9 mouse cellular contexts compared by ENCODE assay signal in genomic region chr1:35935099-35935651, GRCm38 (mm10).
A peak's percentile ranks its signal among the peaks of the same experiment; 100 is the strongest.
DNase-seq lines count a peak whose midpoint lies in the region; ATAC-seq and TF ChIP-seq lines count a peak whose summit lies in the region.
"Had no signal": no experiment of that assay in that cellular context is flagged by ENCODE, and none has a peak within 500 bp of the region (broad histone marks: within the 10 kb centered on the region; RNA-seq: fewer than 3 reads in every experiment).

No protein-coding gene starts in this region.

- TF ChIP-seq POLR2A in CH12.LX (IDR thresholded peaks at IDR 0.05; ENCODE audit: low read depth, low read length), result no peak
- TF ChIP-seq POLR2A in heart, adult 2 months (IDR thresholded peaks at IDR 0.05; ENCODE audit: insufficient read depth, low read depth, low read length), result no peak

- H3K27ac ChIP-seq in CH12.LX (ENCODE audit: insufficient read depth, low read depth), result no peak overlapping the region
- no peak overlapping the region for H3K27ac ChIP-seq in heart, adult 2 months
- no peak overlapping the region for H3K27ac ChIP-seq in hindbrain, embryonic 11.5 days (ENCODE audit: low read depth, low read length)
- no peak overlapping the region for H3K27ac ChIP-seq in intestine, postnatal 0 days (ENCODE audit: low read depth, low read length)
- no peak overlapping the region for H3K27ac ChIP-seq in midbrain, embryonic 13.5 days
- no peak overlapping the region for H3K27ac ChIP-seq in hindbrain, postnatal 0 days
- H3K27ac ChIP-seq: limb, embryonic 13.5 days had no signal

- H3K9me3 ChIP-seq in CH12.LX (replicated peaks; ENCODE audit: low read length), result no peaks in the 10 kb centered on the region
- no peaks in the 10 kb centered on the region for H3K9me3 ChIP-seq in hindbrain, embryonic 11.5 days (ENCODE audit: control insufficient read depth, low read length)
- H3K9me3 ChIP-seq in intestine, postnatal 0 days (ENCODE audit: control insufficient read depth), result no peaks in the 10 kb centered on the region
- no peaks in the 10 kb centered on the region for H3K9me3 ChIP-seq in midbrain, embryonic 13.5 days
- no peaks in the 10 kb centered on the region for H3K9me3 ChIP-seq in hindbrain, postnatal 0 days (ENCODE audit: low read length)
- H3K9me3 ChIP-seq: limb, embryonic 13.5 days had no signal

- H3K4me2 ChIP-seq in CH12.LX (ENCODE audit: insufficient read depth, low read depth, poor library complexity, severe bottlenecking), result no peak overlapping the region
- H3K4me2 ChIP-seq in hindbrain, embryonic 11.5 days (replicated peaks; ENCODE audit: low read depth, low read length), result no peak overlapping the region
- no peak overlapping the region for H3K4me2 ChIP-seq in intestine, postnatal 0 days (replicated peaks; ENCODE audit: low read depth)
- H3K4me2 ChIP-seq in midbrain, embryonic 13.5 days (replicated peaks), result no peak overlapping the region
- no peak overlapping the region for H3K4me2 ChIP-seq in hindbrain, postnatal 0 days (ENCODE audit: low read depth, low read length)
- H3K4me2 ChIP-seq: limb, embryonic 13.5 days had no signal

- no peaks in the 10 kb centered on the region for H3K79me2 ChIP-seq in CH12.LX (replicated peaks; ENCODE audit: control insufficient read depth, extremely low read depth, insufficient read depth, poor library complexity, severe bottlenecking)
- no peaks in the 10 kb centered on the region for H3K79me2 ChIP-seq in heart, adult 2 months (replicated peaks; ENCODE audit: control insufficient read depth, insufficient read depth, low read length)

- TF ChIP-seq CTCF in CH12.LX (conservative IDR thresholded peaks at IDR 0.05 in 1 of 2, IDR thresholded peaks at IDR 0.05 in 1 of 2; ENCODE audit: low read depth in 2 of 2, low read length in 2 of 2), result no peak
- TF ChIP-seq CTCF in heart, adult 2 months (IDR thresholded peaks at IDR 0.05), result no peak
- no peak for TF ChIP-seq CTCF in intestine, postnatal 0 days (IDR thresholded peaks at IDR 0.05; ENCODE audit: low read depth)
- no peak for TF ChIP-seq CTCF in hindbrain, postnatal 0 days (IDR thresholded peaks at IDR 0.05; ENCODE audit: low read depth)

- WGBS in heart, adult 2 months, result 21% methylated on average over 7 of the region's 7 CpGs
- 75% methylated on average over 7 of the region's 7 CpGs for WGBS in hindbrain, embryonic 11.5 days
- 68% methylated on average over 7 of the region's 7 CpGs for WGBS in intestine, postnatal 0 days
- WGBS in midbrain, embryonic 13.5 days, result 68% methylated on average over 7 of the region's 7 CpGs
- 49% methylated on average over 7 of the region's 7 CpGs for WGBS in hindbrain, postnatal 0 days

- H3K4me1 ChIP-seq in CH12.LX (ENCODE audit: control insufficient read depth in 1 of 2, insufficient read depth in 2 of 2), result no peaks in the 10 kb centered on the region
- peaks cover 6% of the 10 kb centered on the region; the same call in 1 of the 2 replicates for H3K4me1 ChIP-seq in heart, adult 2 months (ENCODE audit: control insufficient read depth, insufficient read depth, low read length)
- no peaks in the 10 kb centered on the region for H3K4me1 ChIP-seq in hindbrain, embryonic 11.5 days (replicated peaks; ENCODE audit: control insufficient read depth, insufficient read depth, low read length)
- H3K4me1 ChIP-seq in intestine, postnatal 0 days (replicated peaks; ENCODE audit: control insufficient read depth, insufficient read depth, low read length), result 0 out of 2 replicates have a peak, but pooled peaks cover 7% of the 10 kb centered on the region
- no peaks in the 10 kb centered on the region for H3K4me1 ChIP-seq in midbrain, embryonic 13.5 days (replicated peaks)
- H3K4me1 ChIP-seq in hindbrain, postnatal 0 days (ENCODE audit: insufficient read depth, low read length), result no peaks in the 10 kb centered on the region

- ATAC-seq in hindbrain, embryonic 11.5 days (ENCODE audit: low FRiP score), result no peak
- ATAC-seq in intestine, postnatal 0 days, result no peak
- ATAC-seq in midbrain, embryonic 13.5 days, result no peak
- no peak; the same call in 1 of the 2 replicates for ATAC-seq in hindbrain, postnatal 0 days

- no peak overlapping the region for H3K9ac ChIP-seq in CH12.LX (ENCODE audit: insufficient read depth, low read depth)
- no peak overlapping the region for H3K9ac ChIP-seq in heart, adult 2 months (ENCODE audit: low read depth, low read length)
- no peak overlapping the region for H3K9ac ChIP-seq in hindbrain, embryonic 11.5 days (ENCODE audit: low read depth, low read length)
- H3K9ac ChIP-seq in intestine, postnatal 0 days (ENCODE audit: low read depth, low read length), result no peak overlapping the region
- no peak overlapping the region for H3K9ac ChIP-seq in midbrain, embryonic 13.5 days (replicated peaks)
- no peak overlapping the region for H3K9ac ChIP-seq in hindbrain, postnatal 0 days (replicated peaks; ENCODE audit: low read length)
- H3K9ac ChIP-seq: limb, embryonic 13.5 days had no signal

- no peak overlapping the region for H3K4me3 ChIP-seq in CH12.LX (replicated peaks in 1 of 3; ENCODE audit: low read depth in 2 of 3, low read length in 2 of 3, poor library complexity in 1 of 3)
- H3K4me3 ChIP-seq in heart, adult 2 months, result no peak overlapping the region
- no peak overlapping the region for H3K4me3 ChIP-seq in hindbrain, embryonic 11.5 days (ENCODE audit: low read depth, low read length)
- H3K4me3 ChIP-seq in intestine, postnatal 0 days (ENCODE audit: low read depth, low read length), result no peak overlapping the region
- H3K4me3 ChIP-seq in midbrain, embryonic 13.5 days (replicated peaks), result no peak overlapping the region
- H3K4me3 ChIP-seq in hindbrain, postnatal 0 days (ENCODE audit: low read length), result no peak overlapping the region
- H3K4me3 ChIP-seq: limb, embryonic 13.5 days had no signal

- DNase-seq in 3T3-L1 (ENCODE audit: low read depth, low spot score) (peak; percentile 93), CH12.LX (ENCODE audit: extremely low read depth) (peak; percentile 9)
- DNase-seq in heart, adult 2 months, result peak; percentile 55 to 75
- peak; percentile 48 to 71 for DNase-seq in left cerebral cortex, postnatal 14 days (ENCODE audit: low spot score in 2 of 2)
- DNase-seq in hindbrain, embryonic 11.5 days (ENCODE audit: low spot score), result no peak
- DNase-seq in hindbrain, postnatal 0 days (ENCODE audit: low spot score), result no peak

- in situ Hi-C loops in CH12.LX (cut with MboI; ENCODE audit: low pct_ligation_motif_present, low pct_unique_long_range_greater_than_20kb, low sequenced_read_pairs), result no loop called here

- no peak for TF ChIP-seq RAD21 in CH12.LX (IDR thresholded peaks at IDR 0.05; ENCODE audit: low read depth, low read length)

- no peaks in the 10 kb centered on the region for H3K36me3 ChIP-seq in CH12.LX (replicated peaks in 1 of 2; ENCODE audit: control insufficient read depth in 1 of 2, insufficient read depth in 1 of 2, low read length in 1 of 2)
- H3K36me3 ChIP-seq in heart, adult 2 months (ENCODE audit: control insufficient read depth, insufficient read depth, low read length), result no peaks in the 10 kb centered on the region
- H3K36me3 ChIP-seq in hindbrain, embryonic 11.5 days (ENCODE audit: control insufficient read depth, insufficient read depth, low read length), result no peaks in the 10 kb centered on the region
- H3K36me3 ChIP-seq in intestine, postnatal 0 days (ENCODE audit: control insufficient read depth, insufficient read depth), result no peaks in the 10 kb centered on the region
- H3K36me3 ChIP-seq in midbrain, embryonic 13.5 days, result no peaks in the 10 kb centered on the region
- H3K36me3 ChIP-seq in hindbrain, postnatal 0 days (ENCODE audit: insufficient read depth, low read length), result no peaks in the 10 kb centered on the region
- H3K36me3 ChIP-seq: limb, embryonic 13.5 days had no signal

- H3K27me3 ChIP-seq in CH12.LX (replicated peaks), result no peaks in the 10 kb centered on the region
- no peaks in the 10 kb centered on the region for H3K27me3 ChIP-seq in heart, adult 2 months (ENCODE audit: control insufficient read depth, insufficient read depth, low read length)
- no peaks in the 10 kb centered on the region for H3K27me3 ChIP-seq in hindbrain, embryonic 11.5 days (ENCODE audit: control insufficient read depth, insufficient read depth, low read length)
- H3K27me3 ChIP-seq in intestine, postnatal 0 days (replicated peaks; ENCODE audit: control insufficient read depth, insufficient read depth, low read length), result no peaks in the 10 kb centered on the region
- H3K27me3 ChIP-seq in midbrain, embryonic 13.5 days, result no peaks in the 10 kb centered on the region
- H3K27me3 ChIP-seq in hindbrain, postnatal 0 days (ENCODE audit: insufficient read depth, low read length), result no peaks in the 10 kb centered on the region
- H3K27me3 ChIP-seq: limb, embryonic 13.5 days had no signal

- dilution Hi-C loops in CH12.LX (cut with MboI; ENCODE audit: extremely low pct_ligation_motif_present, extremely low pct_unique_long_range_greater_than_20kb, low sequenced_read_pairs), result no loop called here

- intact Hi-C loops in heart, adult 2 months (cut with DNase I), result loop anchor here (10.0 kb wide), 1 partner anchor 130 kb away; the partner anchor contains the start of gene Hs6st1
- intact Hi-C loops in left cerebral cortex, postnatal 14 days (cut with DNase I), result no loop called here

- TF ChIP-seq EP300 in CH12.LX (IDR thresholded peaks at IDR 0.05; ENCODE audit: low read length), result no peak
- TF ChIP-seq EP300 in heart, adult 2 months (IDR thresholded peaks at IDR 0.05; ENCODE audit: insufficient read depth, low read depth, low read length), result 0 out of 2 replicates have a peak, but pooled peaks have one; percentile 30

TF ChIP-seq in CH12.LX, 34 proteins besides CTCF, POLR2A, EP300 and RAD21:
- peak; percentile 65 for TF ChIP-seq ZNF384 (IDR thresholded peaks at IDR 0.05; ENCODE audit: low read depth, low read length)
- no peak for TF ChIP-seq GABPA (IDR thresholded peaks at IDR 0.05; ENCODE audit: insufficient replicate concordance, low read depth, low read length)

Comparison
In these comparisons a context has a peak if more than half of its experiments do, and no peak if none do; other contexts are left out.
1. DNase-seq: peak in 3T3-L1 (single experiment), CH12.LX (single experiment), heart, adult 2 months (2 of 2) and left cerebral cortex, postnatal 14 days (2 of 2); none in hindbrain, embryonic 11.5 days (single experiment) and hindbrain, postnatal 0 days (single experiment).